Mouse (Mus musculus) CD4-positive helper T cell, adult 2 months (primary cell): ENCODE results near the gene Hoxc6.
A peak's percentile ranks its signal among the peaks of the same experiment; 100 is the strongest.

Experiments used
- DNase-seq: peaks from one replicate; pipeline ENCODE4 v3.0.0-alpha.2; 2012; ENCODE audit warnings: low read depth, missing footprints, low spot score

Gene Hoxc6

DNA sequence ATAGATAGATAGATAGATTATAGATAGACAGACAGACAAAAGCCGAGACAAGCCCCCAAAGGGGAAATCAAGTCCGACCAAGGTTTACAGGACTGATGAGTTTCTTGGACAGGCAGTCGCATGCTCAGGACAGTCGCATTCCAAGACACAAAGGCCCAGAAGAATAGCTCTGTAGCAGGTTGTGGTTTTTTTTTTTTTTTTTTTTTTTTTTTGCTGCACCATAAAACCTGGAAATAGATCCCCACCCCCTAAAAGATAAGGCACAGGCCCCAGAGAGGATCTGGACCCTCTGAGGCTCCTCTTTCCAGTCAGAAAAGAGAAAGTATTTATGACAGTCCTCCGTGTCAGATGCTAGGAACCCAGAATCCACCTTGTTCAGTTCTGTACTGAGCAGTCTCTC, 10.0 kb upstream of the Hoxc6 start:
- DNase-seq, result no peak

- DNase-seq, result no peak
Measured at GRCm38 (mm10) chr15:102990461-102991397, 7.3 kb upstream of the Hoxc6 start, which contains the start of gene Hoxc8. Gene Hoxc8 (plus strand): TSS chr15:102990607.

- no peak for DNase-seq
Measured at GRCm38 (mm10) chr15:102991782-102992181, 6.3 kb upstream of the Hoxc6 start.

GRCm38 (mm10) chr15:102992206-102992605, 5.9 kb upstream of the Hoxc6 start:
- DNase-seq, result no peak

- no peak for DNase-seq
Measured at GRCm38 (mm10) chr15:102992863-102993262, 5.2 kb upstream of the Hoxc6 start.

GRCm38 (mm10) chr15:102996548-102996947, 1.5 kb upstream of the Hoxc6 start:
- no peak for DNase-seq

- DNase-seq, result no peak
Measured at GRCm38 (mm10) chr15:102997431-102997830, 626 bp upstream of the Hoxc6 start.

DNA sequence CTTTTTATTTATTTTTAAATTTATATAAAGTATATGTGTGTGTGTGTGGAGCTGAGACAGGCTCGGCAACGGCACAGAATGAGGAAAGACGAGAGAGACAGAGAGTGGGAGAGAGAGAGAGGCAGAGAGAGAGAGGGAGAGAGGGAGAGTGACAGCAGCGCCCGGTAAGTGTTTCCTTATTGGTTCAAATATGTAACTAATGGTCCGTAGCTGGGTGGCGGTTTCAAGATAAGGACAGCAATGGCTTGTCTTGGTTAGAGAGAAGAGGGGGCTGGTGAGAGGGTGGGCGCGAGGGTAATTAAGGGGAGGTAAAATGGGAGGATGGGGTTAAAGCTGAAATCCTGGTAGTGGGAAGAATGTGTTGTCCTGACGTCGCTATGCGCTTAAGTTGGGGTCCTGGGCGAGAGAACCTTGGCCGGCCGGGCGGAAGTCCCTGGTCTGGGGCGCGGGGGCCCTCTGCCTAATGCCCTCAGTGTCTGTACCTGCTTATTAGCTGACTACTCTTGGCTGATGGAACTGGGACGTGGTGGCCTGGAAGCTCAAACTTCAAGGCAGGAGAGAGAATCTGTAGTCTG, 638 bp downstream of the Hoxc6 start:
- DNase-seq, result no peak

- DNase-seq, result peak; percentile 75
Measured at GRCm38 (mm10) chr15:102999183-102999831, 1.2 kb downstream of the Hoxc6 start.

DNA sequence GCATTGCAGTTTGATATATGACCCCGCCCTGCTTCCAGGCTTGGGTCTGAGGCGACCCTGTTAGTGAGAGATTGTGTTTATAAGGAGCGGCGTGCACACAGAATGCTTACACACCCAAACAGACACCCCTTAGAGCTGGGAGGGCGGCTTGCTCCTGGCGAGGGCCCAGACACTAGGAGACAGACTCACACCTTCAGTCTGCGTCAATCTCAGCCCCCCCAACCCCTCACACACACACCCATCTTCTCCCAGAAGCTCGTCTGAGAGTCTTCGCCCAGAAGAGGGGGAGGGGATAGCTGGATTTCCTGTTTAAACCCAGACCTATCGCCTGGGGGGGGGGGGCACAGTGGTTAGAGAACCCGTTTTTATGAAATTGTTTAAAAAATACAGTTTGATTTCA, 1.9 kb downstream of the Hoxc6 start:
- DNase-seq, result no peak

- no peak for DNase-seq
Measured at GRCm38 (mm10) chr15:103000501-103000901, 2.4 kb downstream of the Hoxc6 start.

DNA sequence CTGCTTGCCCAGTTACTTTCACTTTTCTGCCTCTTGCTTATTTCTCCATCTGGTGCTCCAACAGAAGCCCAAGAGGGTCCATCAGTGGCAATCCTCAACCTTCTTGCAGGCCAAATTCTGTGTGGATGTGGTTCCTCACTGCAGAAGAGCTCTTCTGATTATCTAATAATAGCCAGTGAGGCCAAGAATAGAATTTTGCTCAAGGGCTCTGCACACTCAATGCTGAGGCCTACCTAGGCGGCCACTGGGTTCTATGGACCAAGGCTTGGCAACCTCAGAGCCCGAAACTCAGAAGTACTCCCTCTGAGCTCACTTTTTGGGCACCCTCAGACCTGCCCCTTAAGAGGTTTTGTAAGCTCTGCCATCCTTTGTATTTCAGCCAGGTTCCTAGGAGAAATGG, 3.3 kb downstream of the Hoxc6 start:
- no peak for DNase-seq

DNA sequence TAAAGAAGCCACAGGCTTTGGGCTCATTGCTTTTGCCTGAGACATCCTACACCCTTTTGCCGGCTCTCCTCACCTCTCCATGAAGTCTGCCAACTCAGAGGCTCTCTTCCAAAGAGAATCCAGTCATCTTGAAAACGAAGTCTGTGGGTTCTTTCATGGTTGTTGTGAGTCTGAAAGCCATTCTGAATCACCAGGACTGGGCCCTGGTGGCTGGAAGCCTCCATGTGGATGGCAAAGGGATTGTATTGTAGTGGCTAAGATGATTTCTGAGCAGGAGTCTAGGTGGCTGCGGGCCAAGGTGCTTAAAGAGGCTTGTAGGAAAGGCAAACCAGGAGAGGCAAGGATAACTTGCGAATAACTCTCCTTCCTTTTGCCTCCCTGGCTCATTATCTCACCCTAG, 4.1 kb downstream of the Hoxc6 start:
- DNase-seq, result no peak

- DNase-seq, result no peak
Measured at GRCm38 (mm10) chr15:103002821-103003448, 4.9 kb downstream of the Hoxc6 start.

- no peak for DNase-seq
Measured at GRCm38 (mm10) chr15:103005308-103005707, 7.3 kb downstream of the Hoxc6 start.

DNA sequence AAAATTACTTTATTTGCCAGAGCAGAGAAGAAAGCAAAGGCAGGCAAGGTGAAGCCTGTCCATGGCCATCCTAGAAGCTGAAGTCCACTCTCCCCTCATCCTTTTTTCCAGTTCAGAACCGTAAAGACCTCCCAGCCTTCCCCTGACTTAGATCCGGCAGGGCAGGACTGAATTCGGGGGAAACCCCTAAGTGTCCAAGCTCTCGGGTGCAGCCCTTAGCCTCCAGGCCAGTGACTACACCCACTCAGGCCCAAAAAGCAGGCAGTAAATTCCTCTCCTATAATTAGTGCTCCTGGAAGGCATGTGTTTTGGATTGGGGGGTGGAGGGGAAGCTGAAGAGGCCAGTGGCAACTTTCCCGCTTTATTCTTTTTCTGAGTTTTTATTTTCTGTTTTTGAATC, 7.7 kb downstream of the Hoxc6 start:
- DNase-seq, result no peak

- no peak for DNase-seq
Measured at GRCm38 (mm10) chr15:103006326-103006725, 8.3 kb downstream of the Hoxc6 start.

GRCm38 (mm10) chr15:103009265-103010111, 11.4 kb downstream of the Hoxc6 start:
- no peak for DNase-seq

DNA sequence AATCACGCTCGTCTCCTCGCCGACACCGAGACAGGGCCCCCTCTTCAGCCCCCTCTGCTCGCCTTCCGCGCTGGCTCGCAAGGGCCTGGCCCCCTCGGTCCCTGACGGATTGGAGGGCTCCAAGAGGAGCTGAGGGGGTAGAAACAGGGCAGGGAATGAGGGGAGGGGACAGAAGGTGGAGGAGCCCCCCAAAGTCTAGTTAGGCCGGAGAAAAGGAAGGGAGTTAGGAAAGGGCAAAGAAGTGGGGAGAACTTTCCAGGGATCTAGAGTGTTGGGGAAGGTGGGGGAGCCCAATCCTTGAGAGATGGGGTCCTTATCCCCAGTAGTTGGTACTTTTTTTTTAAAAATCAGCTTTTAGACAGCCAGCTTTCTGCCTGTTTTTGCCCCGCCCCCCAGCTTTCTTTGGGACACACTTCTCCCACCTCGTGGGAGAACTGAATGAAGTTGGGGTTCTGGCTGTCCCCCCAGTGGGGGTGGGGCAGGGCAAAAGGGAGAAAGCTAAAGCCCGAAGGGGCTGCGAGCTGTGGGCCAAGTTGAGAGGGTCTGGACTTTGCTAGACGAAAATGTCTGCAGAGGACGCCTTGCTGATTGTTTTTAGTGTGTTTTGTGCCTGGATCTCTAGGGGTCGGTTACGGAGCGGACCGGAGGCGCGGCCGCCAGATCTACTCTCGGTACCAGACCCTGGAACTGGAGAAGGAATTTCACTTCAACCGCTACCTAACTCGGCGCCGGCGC, 12.2 kb downstream of the Hoxc6 start:
- DNase-seq, result no peak

DNA sequence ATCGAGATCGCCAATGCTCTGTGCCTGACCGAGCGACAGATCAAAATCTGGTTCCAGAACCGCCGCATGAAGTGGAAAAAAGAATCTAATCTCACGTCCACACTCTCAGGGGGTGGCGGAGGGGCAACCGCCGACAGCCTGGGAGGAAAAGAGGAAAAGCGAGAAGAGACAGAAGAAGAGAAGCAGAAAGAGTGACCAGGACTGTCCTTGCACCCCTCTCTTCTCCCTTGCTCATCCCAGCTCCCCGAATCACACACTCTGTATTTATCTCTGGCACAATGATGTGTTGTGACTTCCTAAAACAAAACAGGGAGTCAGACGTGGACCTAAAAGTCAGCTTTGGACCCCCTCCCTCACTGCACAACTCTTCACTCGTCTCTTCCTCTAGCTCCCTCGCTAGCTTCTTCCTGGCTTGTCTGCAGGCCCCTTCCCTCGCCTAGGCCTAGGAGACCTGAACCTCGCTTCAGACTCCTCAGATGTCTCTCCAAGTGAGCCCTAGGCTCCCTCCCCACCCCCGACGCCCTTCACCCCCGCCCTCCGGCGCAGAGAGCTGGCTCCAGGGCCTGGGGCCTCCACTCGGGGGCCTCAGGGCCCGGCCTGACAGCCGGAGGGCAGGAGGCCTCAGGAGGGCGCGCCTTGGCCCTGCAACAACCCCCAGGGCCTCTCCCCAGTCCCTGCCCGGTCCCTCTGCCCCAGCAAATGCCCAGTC, 12.9 kb downstream of the Hoxc6 start:
- no peak for DNase-seq
